Mouse (Mus musculus) cerebellum, adult (tissue): ENCODE data around the gene Epor.

Experiments used
- ATAC-seq: cut with Nextera tagmentation; 2 replicates; pipeline ENCODE4 v1.9.2; 2017; ENCODE audit warnings: mild to moderate bottlenecking, moderate library complexity, mixed read lengths; ENCODE audit not compliant: insufficient number of reproducible peaks, low FRiP score, low TSS enrichment

Epor gene

GRCm38 (mm10) chr9:21969304-21969703 is 6.0 kb upstream of the Epor start:
- ATAC-seq = no peak

- ATAC-seq = no peak
These were observed 5.6 kb upstream of the Epor start for GRCm38 (mm10) chr9:21968883-21969282.

- peak; percentile 21; the same call in 1 of the 2 replicates for ATAC-seq
These were observed 768 bp downstream of the Epor start for GRCm38 (mm10) chr9:21962416-21963059.

- no peak for ATAC-seq
These were observed 1.3 kb downstream of the Epor start for GRCm38 (mm10) chr9:21962010-21962409.

GRCm38 (mm10) chr9:21961366-21961980 is 1.8 kb downstream of the Epor start:
- no peak for ATAC-seq

- ATAC-seq = no peak
These were observed 2.6 kb downstream of the Epor start for GRCm38 (mm10) chr9:21960558-21961208.

GRCm38 (mm10) chr9:21960135-21960534 is 3.2 kb downstream of the Epor start:
- ATAC-seq = no peak

- ATAC-seq = no peak
These were observed 4.1 kb downstream of the Epor start for GRCm38 (mm10) chr9:21959244-21959643.

GRCm38 (mm10) chr9:21958372-21958771 is 4.9 kb downstream of the Epor start:
- ATAC-seq = no peak

- ATAC-seq = peak; percentile 94
These were observed 7.6 kb downstream of the Epor start, which contains the start of gene Swsap1 for GRCm38 (mm10) chr9:21955570-21956281. Gene Swsap1, plus strand, starts transcription at chr9:21955755.

- ATAC-seq = peak; percentile 59
These were observed 8.1 kb downstream of the Epor start for GRCm38 (mm10) chr9:21955225-21955569.

GRCm38 (mm10) chr9:21954635-21955034 is 8.7 kb downstream of the Epor start:
- no peak for ATAC-seq

GRCm38 (mm10) chr9:21953600-21953999 is 9.7 kb downstream of the Epor start:
- ATAC-seq = no peak

- ATAC-seq = no peak
These were observed 11.3 kb downstream of the Epor start for GRCm38 (mm10) chr9:21951977-21952376.

- ATAC-seq = no peak
These were observed 13.0 kb downstream of the Epor start for GRCm38 (mm10) chr9:21950322-21950721.

GRCm38 (mm10) chr9:21948790-21949189 is 14.5 kb downstream of the Epor start:
- ATAC-seq = no peak

GRCm38 (mm10) chr9:21948146-21948545 is 15.2 kb downstream of the Epor start:
- ATAC-seq = no peak

- ATAC-seq = no peak
These were observed 15.7 kb downstream of the Epor start for GRCm38 (mm10) chr9:21947540-21948130.

- ATAC-seq = no peak
These were observed 19.0 kb downstream of the Epor start for GRCm38 (mm10) chr9:21944267-21944666.

- no peak for ATAC-seq
These were observed 19.7 kb downstream of the Epor start for GRCm38 (mm10) chr9:21943638-21944037.

GRCm38 (mm10) chr9:21943046-21943445 is 20.3 kb downstream of the Epor start:
- no peak for ATAC-seq
